Mouse (Mus musculus) 3T3-L1 (cell line): Measurements from ENCODE around the gene Ppp6r3.

ENCODE experiments used
- DNase-seq: peaks from one replicate; pipeline ENCODE4 v3.0.0-alpha.2; 2015; ENCODE audit warnings: low read depth, low spot score

Ppp6r3 gene

DNA sequence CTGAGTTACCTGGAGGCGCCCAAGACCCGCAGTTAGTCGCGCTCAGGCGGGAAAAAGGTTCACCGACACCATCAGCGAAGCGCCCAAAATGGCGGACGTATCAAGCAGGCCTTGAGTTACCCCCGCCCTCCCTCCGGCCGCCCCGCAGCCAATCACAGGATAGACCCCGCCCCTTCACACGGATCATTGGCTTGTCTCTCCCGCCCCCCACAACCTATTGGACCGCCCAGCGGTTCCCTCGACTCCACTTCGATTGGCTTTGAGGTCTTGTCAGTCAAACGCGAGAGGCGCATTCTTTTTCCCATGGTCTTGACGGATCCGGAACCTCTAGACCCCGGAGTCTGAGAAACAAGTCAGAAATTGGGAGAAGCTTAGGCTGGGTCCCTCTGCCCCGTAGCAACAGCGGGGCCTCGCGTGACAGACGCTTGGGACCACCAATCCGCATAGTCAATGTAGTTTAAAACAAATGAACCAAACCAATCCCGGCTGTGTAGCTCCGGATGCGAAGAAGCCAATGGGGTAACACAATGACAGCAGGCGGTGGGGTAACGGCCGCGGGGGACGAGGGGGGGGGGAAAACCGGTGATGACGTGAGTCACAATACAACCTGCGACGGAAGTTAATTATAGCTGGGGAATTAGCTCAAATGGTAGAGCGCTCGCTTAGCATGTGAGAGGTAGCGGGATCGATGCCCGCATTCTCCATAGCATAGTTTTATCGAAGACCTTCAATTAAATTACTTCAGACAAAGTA lies at the start of gene Ppp6r3:
TSS of gene Ppp6r3 (minus strand) at position 118 of the 753 bp plus-strand sequence.
- peak; percentile 100 for DNase-seq

DNA sequence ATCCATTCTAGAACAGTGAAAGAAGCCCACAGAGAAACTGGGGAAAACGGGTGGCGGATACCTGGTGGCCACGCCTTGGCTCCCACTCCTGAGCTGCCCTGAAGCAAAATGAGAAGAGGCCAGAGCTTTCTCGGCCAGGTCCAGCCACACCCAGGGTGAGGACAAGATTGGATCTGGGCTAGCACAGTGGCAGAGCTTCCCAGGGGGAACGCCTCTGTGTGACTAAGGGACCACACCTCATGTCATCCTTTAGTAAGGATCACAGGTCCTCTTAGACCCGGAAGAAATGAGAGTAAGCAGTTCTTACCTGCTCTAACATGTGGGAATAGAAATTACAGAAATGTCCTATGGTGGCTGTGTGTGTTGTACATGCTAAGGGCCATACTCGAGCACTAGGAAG lies 49.6 kb upstream of the Ppp6r3 start:
- no peak for DNase-seq

DNA sequence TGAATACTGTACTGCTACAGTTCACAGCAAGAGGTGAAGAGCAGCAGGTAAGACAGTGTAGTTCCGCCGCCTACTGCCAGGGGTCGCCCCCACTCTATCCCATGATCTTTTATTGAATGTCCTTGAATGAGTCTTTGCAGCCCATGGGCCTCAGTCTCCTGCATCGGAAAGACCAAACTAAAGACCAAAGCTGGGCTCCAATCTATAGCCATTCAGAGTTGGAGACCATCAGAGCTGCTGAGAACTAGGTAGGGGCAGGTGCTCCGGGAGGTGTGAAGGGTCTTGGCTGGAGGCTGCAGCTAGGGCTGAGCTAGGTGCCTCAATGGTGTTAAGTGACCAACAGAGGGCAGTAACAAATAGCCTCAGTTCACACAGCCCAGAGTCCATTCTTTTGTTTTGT lies 48.3 kb upstream of the Ppp6r3 start:
- DNase-seq, result peak; percentile 75

GRCm38 (mm10) chr19:3623294-3623693 lies 47.7 kb upstream of the Ppp6r3 start:
- DNase-seq, result peak; percentile 32

GRCm38 (mm10) chr19:3620871-3621270 lies 45.3 kb upstream of the Ppp6r3 start:
- DNase-seq, result no peak

GRCm38 (mm10) chr19:3619359-3619758 lies 43.8 kb upstream of the Ppp6r3 start:
- peak; percentile 39 for DNase-seq

DNA sequence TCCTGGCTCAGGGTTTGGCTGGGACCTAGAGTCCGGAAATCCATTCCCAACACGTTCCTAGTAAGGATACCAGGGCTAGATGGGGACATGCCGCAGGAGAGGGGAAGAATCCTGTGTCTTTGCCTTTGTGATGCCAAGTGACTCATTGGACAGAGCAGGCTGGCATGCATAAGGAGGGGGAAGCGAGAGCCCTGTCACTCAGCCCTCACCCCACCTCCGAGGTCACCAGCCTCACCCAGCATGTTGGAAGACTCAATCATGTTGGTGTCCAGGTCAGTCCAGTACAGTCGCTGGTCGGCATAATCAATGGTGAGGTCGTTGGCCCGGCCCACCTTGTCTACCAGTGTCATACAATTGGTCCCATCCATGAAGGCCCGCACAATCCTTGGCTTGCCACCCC lies 38.4 kb upstream of the Ppp6r3 start:
- no peak for DNase-seq

DNA sequence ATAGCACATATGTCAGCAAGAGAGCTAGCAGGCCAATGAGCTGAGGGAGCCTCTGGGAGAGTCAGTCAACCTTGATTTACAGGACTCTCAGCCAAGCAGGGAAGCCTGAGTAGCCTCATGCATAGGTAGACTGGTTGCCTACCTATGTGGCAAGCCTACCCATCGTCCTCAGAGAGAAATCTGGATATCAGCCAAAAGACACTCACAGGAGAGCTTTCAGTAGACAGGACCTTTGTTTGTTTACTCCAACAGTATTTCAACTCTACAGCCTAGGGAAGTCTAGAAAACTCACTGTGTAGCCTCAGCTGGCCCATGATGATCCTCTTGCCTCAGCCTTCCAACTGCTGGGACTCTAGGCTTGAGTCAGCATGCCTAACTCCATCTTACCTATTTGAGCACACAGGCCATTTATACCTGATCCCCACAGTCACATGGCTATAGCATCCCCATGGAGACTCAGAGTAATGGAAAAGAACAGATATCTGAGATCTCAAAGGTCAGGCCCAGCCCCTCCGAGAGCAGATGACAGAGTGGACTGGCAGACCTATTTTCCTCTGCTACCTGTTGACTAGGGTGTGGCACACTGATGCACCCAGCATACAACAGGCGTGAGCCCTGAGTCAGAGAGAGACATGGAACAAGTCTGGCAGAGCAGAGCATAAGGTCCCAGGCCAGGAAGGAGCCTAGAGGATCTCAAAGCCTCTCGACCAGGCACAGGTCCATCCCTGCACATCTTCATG lies 37.2 kb upstream of the Ppp6r3 start:
- no peak for DNase-seq

DNA sequence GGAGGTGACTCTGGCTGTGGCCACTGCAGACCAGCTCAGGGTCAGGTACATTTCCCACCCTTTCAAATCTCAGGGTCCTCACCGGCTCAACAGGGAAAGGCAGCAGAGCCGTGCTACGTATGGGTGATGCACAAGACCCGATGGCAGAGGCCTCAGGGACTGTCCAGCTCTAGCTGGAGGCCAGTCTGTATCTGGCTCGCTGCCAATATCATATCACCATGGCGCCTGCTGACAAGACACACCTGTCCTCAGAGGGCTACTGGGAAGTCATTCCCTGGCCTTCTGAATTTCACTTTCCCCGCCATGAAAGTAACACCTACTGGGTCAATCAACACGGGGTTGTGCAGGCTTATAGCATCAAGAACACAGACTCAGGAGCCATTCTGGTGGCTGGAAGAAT lies 36.2 kb upstream of the Ppp6r3 start:
- DNase-seq, result no peak

DNA sequence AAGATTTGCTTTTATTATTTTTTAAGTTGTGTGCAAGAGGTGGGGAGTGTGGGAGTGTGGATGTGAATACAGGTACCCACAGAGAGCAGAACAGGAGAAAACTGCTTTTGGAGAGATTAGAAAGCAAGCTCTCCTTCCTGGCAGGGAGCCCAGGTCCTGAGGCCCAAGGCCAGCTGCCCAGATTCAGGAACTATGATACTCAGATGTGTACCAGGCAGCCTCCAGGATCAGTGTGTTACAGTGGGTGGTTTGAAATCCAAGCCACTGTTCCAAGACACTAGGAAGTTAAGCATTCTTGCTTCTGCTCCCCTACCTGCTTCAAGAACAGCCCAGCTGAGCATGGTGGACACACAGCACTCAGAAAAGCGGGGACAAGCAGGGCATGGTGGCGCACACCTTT lies 35.3 kb upstream of the Ppp6r3 start:
- peak; percentile 29 for DNase-seq

DNA sequence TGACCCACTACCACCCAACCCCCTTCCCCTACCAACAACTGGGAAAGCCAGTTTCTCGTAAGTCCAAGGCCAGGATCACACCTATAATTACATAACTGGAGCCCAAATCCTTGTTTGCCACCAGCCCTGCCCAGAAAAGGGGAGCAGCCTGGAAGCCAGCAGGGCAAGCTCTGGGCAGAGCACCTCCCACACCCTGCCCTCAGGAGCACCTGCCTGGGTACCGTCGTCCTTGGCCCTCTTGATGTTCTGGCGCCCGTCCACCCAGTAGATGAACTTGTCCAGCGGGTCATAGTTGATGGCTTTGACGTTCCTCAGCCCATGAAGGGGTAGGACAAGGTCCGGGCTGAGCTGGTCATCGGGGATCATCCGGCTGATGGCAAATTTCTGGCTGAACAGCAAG lies 34.3 kb upstream of the Ppp6r3 start:
- DNase-seq, result no peak

GRCm38 (mm10) chr19:3594316-3594715 lies 18.8 kb upstream of the Ppp6r3 start:
- no peak for DNase-seq

DNA sequence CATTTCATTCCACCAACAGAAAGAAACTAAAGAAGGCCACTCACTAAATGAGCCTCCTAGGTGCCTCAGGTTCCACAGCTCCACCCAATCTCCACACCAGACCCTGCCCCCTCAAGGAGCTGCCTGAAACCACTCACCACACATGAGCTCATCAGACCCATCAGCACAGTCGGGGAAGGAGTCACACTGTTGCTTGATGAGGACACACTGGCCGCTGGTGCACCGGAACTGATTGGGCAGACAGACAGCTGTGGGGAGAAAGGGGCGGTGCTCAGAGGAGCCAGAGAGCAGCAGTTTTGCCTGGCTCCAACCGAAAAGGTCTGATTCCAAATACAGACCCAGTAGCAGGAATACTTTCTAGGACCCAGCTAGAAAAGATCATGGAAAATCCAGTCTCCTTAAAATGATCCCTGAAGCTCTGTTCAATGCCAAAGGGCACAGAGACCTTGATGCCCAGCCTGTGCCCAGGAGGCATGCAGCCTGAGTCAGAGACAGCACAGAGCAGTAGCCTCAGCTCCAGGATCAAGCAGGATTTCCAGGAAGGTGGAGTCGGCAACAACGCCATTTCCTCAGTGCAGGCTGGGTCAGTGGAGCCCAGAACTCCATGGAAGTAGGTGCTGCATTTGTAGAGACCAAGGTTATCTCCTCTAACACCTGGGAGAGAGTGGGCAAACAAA lies 18.0 kb upstream of the Ppp6r3 start:
- no peak for DNase-seq

DNA sequence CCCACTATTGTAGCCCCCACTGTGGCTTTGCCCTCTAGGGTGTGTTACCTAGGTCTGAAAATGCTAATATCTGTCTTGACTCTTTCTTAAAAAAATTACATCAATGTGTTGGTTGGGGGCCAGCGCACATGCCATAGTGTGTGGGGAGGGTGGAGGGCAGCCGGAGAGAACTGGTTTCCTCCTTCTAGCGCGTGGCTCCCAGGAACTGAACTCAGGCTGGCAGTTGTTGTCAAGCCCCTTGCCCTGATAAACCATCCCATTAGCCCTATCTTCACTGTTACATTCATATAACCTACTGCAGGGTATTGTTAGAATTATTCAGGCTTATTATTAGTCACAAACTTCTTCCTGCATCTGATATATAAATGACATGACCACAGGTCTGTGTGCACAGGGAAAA lies 14.4 kb upstream of the Ppp6r3 start:
- no peak for DNase-seq

DNA sequence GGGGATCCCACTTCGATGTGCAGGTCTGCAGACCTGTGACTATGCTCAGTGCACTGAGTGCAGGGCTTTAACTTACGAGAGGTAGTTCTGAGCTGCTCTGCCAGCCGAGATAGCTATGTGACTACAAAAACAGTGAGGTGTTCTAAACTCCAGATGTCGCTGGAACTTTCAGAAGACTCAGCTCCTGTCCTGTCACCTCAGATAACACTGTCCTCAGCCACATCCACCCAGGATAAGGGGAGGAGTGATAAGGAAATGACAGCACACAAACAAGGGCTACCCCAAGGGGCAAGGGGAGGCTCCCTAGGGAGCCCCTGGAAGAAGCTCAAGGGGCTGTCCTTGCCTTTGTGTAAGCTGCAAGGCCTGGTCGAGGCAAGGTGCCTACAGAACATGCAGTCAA lies 14.0 kb upstream of the Ppp6r3 start:
- DNase-seq, result no peak

GRCm38 (mm10) chr19:3587729-3588128 lies 12.2 kb upstream of the Ppp6r3 start:
- peak; percentile 60 for DNase-seq

DNA sequence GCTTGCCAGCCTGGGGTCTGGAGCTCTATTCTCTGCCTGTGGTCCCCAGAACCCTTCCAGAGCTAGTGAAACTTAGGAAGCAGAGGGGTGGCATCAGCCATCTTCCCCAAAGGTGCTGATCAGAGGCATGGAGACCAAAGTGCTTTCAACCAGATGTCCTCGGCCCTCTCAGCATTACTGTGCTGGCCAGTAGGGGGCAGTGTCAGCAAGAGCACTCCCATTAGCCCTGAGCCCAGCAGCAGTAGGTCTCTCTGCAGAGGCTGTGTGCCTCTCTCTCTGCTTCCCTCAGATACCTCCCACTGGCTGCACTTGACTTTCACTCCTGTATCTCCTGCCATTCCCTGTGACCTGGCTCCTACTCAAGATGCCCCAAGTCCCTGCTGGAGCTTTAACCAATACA lies 11.0 kb upstream of the Ppp6r3 start:
- peak; percentile 78 for DNase-seq

GRCm38 (mm10) chr19:3586026-3586425 lies 10.5 kb upstream of the Ppp6r3 start:
- no peak for DNase-seq

DNA sequence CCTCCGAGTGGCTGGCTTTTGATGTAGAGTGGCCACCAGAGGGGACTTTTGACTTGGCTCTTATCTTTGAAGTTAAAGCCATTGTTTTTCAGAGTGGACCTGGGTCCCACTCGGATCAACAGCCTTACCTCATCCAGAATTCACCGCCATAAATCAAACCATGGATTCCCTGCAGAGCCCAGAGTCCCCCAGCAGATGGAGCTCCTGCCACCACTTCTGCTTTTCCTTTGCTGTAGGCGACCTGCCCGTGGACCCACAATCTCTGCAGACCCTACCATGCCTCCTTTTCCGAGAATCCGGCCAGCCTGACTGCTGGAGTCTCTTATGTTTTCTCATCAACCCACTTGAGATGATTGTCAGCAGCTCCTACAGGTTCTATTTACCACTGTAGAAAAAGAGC lies 5.8 kb upstream of the Ppp6r3 start:
- DNase-seq, result peak; percentile 78

- DNase-seq, result no peak
These were observed 2.4 kb upstream of the Ppp6r3 start for GRCm38 (mm10) chr19:3577911-3578290.

- DNase-seq, result no peak
These were observed 1.8 kb upstream of the Ppp6r3 start for GRCm38 (mm10) chr19:3577265-3577910.
